Mouse (Mus musculus) cerebral cortex, adult 2 months (tissue): ENCODE results near the gene Ugt1a6a.

ENCODE experiments used
- WGBS: fragments of 180-500 bp; shearing (Covaris S2); methylation state at CpG from one replicate; pipeline ENCODE4 v1.1.7; 2018; 5-methylcytosine and 5-hydroxymethylcytosine counted together

Gene Ugt1a6a

GRCm38 (mm10) chr1:88231803-88232499, 97.3 kb downstream of the Ugt1a6a start:
- WGBS, result 66% methylated on average over 7 of the region's 7 CpGs

DNA sequence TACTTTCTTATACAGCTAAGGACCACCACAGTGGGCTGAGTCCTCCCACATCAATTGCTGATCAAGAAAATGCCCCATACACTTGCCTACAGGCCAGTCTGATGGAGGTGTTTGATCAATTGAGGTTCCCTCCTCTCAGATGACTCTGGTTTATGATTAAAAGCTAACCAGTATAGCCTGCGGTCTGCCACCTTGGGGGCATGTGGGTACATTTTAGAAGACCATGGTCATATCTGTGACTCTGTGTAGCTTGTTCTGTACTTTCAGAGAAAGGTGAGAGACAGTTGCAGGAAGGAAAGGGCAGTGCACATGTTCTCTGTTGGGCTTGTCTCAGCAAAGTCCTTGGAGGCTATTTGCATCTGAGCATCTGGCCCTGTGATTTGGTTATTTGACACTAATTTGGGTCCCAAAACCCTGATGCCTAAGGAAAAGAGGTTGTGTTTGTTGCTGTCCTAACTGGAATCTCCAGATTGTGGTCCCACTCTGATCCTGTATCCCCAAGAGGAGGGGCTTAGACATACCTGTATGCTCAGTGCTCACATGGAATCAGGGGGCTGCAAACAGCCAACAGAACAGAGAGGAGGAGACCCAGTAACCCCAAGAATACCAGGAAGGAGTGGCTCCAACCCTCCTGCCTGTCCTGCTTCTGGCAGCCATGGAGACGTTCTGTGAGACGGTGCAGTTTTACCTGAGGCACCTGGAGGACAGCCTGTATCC, 98.2 kb downstream of the Ugt1a6a start:
- WGBS, result 56% methylated on average over 3 of the region's 3 CpGs

GRCm38 (mm10) chr1:88233421-88234247, 99.0 kb downstream of the Ugt1a6a start:
- 71% methylated on average over 14 of the region's 14 CpGs for WGBS

- 63% methylated on average over 4 of the region's 4 CpGs for WGBS
Measured at GRCm38 (mm10) chr1:88234248-88234610, 99.6 kb downstream of the Ugt1a6a start.

DNA sequence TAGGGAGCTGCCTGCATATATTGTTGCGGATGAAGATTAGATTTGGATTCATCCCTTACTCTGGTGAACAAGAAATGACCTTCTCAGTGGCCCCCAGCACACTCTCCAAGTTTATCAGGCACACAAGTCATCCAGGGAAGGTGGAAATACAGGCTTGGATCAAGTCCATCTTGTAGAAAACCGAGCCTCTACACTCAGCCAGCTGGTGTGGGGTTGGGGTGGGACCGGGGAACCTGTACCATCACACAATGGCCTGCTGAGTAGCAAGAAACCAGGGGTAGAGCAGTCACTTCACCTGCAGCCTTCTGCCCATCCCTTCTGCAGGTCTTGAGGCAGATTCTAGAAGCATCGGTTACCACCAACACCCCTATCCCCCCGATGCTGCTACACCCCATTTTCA, 100.0 kb downstream of the Ugt1a6a start:
- 44% methylated on average over 5 of the region's 5 CpGs for WGBS

DNA sequence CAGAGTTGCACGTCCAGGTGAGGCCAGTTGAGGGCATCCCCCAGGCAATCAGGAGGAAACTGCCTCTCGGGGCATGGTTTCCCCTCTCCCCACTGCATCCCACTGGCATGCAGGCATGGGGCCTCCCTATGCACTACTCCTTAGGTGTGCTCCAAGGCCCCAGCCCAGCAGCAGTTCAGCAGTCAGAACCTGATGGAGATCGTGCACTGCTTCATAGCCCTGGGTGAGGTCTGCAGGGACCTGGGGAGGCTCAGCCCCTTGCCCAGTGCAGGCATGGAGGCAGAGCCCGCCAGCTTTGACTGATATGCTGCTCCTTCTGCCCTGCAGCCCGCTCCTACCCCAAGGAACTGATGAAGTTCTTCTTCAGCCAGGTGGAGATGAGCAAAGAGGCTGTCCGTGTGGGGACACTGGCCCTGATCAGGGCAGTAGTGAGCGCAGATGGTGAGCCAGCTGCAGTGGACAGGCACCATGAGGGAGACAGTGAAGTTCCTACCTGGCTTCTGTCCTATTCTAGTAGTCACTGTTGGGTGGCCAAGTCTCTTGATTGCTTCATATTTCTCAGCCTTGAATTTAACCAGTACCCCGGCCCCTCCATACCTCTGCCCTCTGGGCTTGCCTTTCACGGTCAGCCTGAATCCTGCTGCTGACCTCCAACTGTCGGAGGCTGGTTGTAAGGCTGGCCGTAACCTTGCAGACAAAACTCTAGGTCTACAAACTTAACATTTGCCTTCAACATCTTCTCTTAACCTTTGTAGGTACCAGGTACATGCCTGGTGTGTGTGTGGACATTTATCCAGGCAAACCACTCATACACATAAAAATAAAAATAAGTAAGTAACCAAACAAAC, 100.7 kb downstream of the Ugt1a6a start:
- 64% methylated on average over 11 of the region's 11 CpGs for WGBS

- 59% methylated on average over 4 of the region's 4 CpGs for WGBS
Measured at GRCm38 (mm10) chr1:88235894-88236415, 101.3 kb downstream of the Ugt1a6a start.

DNA sequence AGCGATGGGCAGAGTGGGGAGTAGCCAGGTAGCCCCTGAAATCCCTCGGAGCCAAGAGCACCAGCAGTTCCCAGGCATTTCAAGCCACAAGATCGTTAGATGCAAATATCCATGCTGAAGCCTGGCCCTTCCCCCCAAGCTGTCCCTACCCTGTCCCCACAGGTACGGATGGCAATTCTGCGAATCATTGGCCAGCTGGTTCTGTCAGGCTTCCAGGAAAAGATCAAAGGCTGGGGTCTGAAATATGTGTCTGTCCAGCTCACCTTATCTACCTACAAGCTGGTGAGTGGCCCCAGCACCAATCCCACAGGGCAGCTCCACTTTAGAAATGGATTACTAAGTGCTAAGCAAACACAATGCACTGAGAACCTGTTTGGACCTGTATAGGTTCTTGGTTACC, 102.7 kb downstream of the Ugt1a6a start:
- WGBS, result 77% methylated on average over 5 of the region's 5 CpGs

DNA sequence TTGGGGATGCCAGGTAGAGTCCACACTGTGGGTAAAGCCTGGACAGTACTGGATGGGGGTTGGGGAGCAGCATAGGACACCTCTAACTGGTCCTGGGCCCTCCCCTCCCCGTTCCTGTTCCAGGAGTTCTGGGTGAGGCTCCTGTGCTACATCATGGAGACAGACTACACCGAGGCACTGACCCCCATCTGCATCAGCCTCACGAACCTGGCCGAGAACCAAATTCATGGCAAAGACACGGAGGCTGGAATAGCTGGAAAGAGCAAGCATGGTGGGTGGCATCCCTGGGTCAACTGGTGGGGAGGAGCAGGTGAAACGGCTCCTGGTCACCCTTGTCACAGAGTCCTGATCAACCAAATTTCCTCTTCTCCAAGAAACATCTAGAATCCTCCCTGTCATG, 104.2 kb downstream of the Ugt1a6a start:
- 79% methylated on average over 6 of the region's 6 CpGs for WGBS

DNA sequence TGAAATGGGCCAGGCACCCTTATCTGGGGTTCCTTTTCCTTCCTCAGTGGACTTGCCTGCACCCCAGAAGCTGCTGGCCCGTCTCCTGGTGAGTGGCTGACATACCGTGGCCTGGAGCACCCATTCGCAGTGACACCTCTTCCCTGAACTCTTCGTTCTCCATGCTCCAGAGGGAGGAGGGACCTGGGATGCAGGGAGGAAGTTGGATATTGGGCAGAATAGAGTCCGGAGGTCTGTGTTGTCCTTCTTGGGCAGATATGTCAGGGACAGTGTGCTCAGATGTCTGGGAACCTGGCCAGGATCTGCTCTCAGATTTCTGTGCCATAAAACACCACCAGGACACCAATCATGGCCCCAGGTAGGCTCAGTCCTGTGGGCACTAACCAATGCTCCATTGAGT, 105.5 kb downstream of the Ugt1a6a start:
- 77% methylated on average over 5 of the region's 5 CpGs for WGBS

- WGBS, result 68% methylated on average over 4 of the region's 4 CpGs
Measured at GRCm38 (mm10) chr1:88240579-88240978, 106.0 kb downstream of the Ugt1a6a start.

DNA sequence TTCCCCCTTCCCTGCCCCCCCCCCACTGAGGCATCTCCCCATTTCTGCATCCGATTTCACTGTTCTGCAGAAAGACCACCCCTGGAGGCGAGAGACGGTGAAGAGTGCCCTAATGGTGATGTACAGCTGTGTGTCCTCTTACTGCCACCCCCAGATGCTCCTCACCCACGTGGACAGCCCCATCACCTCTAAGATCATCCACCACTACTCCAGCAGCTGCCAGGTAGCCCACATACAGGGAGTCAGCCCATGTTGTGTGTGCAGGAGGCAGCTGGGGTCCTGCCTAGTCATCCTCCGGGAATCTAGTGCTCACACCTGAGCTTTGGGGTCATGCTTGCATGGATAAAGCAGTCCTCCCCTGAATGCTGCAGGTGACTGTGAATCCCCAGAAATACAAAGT, 109.3 kb downstream of the Ugt1a6a start:
- 69% methylated on average over 5 of the region's 5 CpGs for WGBS

GRCm38 (mm10) chr1:88245881-88246280, 111.3 kb downstream of the Ugt1a6a start:
- 80% methylated on average over 6 of the region's 6 CpGs for WGBS

DNA sequence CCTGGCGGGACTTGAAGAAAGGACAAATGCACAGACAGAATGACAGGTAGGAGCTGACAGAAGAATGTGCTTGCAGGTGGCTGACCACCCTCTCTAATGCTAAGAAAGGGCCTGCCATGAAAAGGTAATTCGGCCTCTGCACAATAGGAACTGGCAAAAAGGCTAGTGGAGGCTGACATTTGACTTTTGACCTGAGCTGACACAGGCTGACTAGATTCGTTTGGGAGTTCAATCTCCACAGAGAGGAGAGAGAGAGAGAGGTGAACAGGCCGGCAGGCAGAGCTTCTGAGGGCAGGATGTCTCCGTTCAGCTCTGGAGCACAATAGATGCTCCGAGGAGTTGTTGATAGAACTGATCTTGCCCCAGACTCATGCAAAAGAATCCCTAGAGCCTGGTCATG, 111.8 kb downstream of the Ugt1a6a start:
- WGBS, result 52% methylated on average over 6 of the region's 6 CpGs

DNA sequence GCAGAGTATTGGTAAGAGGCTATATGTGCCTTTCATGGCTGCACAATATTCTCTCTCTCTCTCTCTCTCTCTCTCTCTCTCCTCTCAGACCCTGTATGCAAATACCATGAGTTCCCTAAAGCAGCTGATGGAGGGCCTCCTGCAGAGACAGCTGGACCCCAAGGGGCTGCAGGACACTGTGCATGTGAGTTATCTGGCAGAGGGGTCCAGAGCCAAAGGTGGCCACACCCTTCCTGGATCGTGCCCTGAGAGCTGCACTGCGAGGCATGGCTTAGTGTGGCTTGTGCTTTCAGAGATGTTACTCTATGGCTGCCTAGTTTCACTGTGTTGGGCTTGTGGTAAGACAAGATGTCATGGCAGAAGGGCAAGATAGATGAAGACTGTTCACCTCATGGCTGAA, 113.1 kb downstream of the Ugt1a6a start:
- WGBS, result 48% methylated on average over 2 of the region's 2 CpGs

DNA sequence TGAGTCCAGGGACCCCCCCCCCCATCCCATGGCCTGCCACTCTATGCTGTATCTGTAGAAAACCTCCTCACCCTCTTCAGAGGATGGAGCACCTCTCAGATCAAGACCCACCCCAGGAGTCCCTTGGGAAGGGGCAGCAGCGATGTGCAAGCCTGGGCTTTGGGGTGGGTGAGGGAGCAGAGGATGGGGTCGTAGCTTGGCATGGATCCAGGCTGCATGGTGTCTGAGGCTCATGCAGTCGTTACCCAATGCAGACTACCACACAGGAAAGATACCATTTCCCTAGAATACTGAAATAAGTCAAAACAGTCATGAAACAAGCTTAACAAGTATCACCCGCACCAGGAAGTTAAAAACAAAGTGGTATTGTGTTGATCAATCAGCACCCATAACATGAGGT, 114.0 kb downstream of the Ugt1a6a start:
- WGBS, result 64% methylated on average over 4 of the region's 4 CpGs

- 78% methylated on average over 7 of the region's 7 CpGs for WGBS
Measured at GRCm38 (mm10) chr1:88249596-88249995, 115.0 kb downstream of the Ugt1a6a start.

- 81% methylated on average over 5 of the region's 5 CpGs for WGBS
Measured at GRCm38 (mm10) chr1:88250023-88250422, 115.4 kb downstream of the Ugt1a6a start.

DNA sequence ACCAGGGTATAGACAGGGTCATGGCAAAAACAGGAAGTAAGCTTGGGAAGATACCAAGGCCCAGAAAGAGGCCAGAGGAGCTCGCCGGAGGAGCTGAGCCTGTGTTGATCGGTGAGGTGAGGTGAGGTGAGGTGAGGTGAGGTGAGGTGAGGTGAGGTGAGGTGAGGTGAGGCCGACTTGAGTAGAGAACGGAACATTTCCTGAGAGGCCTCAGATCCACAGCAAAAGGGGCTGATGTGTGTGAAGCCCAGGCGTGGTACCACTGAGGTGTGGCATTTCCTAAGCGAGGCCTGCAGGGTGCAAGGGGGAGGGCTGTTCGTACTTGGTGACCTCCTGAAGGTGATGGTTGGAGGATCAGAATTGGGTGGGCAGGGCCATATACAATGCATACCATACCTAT, 118.5 kb downstream of the Ugt1a6a start:
- WGBS, result 75% methylated on average over 8 of the region's 8 CpGs

DNA sequence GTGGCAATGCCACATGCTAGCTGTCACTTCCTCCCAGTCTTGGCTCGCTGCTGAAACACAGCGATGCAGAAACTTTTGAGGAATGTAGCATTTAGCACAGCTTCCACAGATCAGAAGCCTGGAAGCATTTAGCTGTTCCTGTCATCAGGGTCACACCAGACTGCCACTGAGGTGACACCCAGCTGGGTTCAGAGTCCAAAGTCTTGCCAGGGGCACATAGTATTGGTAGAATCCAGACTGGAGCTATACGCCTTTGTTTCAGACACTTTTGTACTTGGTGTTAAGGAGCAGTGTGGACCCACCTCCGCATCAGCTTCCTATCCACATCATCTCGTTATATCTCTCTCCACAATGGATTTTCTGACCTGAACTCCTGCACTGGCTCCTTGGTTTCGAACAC, 118.9 kb downstream of the Ugt1a6a start:
- WGBS, result 71% methylated on average over 6 of the region's 6 CpGs

- 88% methylated on average over 12 of the region's 12 CpGs for WGBS
Measured at GRCm38 (mm10) chr1:88254793-88255465, 120.3 kb downstream of the Ugt1a6a start.
